Mouse (Mus musculus) megakaryocyte, embryonic 14.5 days (primary cell): ENCODE measurements around the gene Prph2.

ENCODE experiments used
- FLI1 ChIP-seq: IDR thresholded peaks from 2 replicates; pipeline ENCODE4 v1.6.1; 2012; ENCODE audit warnings: low read length, inconsistent platforms, mixed read lengths
- GATA1 ChIP-seq: IDR thresholded peaks from 3 replicates; pipeline ENCODE4 v1.6.1; 2012; ENCODE audit warnings: mixed read lengths, low read length, inconsistent platforms, borderline replicate concordance

DNA sequence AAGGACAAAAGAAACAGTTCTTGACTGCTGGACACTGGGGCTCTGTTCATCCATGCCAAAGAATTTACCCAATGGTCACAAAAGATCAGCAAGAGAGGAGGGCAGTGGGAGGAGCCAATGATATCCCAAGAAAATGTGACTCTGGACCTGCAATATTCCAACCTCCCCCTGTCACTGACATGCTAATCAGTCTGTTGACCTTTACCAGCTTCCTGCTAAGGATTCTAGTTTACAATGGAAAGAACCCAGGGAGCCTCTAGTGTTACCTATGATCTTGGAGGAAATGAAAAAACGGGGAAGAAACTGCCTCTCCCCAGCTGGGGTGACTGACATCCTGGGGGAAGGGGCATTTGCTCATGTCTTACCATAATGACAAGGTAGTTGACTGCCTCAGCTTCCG lies 9.3 kb upstream of the Prph2 start:
- TF ChIP-seq GATA1 (no peak), FLI1 (no peak)
